Mouse (Mus musculus) erythroblast, embryonic 14.5 days (primary cell): ENCODE data around the gene Urb1. TPM values are rescaled to one million over a fixed set of nuclear protein-coding genes. Genes with fewer than 3 reads are reported as not detected.

ENCODE experiments used
- H3K27me3 ChIP-seq: 2 replicates; pipeline ENCODE4 v1.6.1; 2012; ENCODE audit warnings: inconsistent platforms; ENCODE audit not compliant: control insufficient read depth
- H3K36me3 ChIP-seq: 2 replicates; pipeline ENCODE4 v1.6.1; 2012; ENCODE audit warnings: mild to moderate bottlenecking, inconsistent platforms; ENCODE audit not compliant: control insufficient read depth
- H3K4me1 ChIP-seq: 2 replicates; pipeline ENCODE4 v1.6.1; 2012; ENCODE audit warnings: inconsistent platforms; ENCODE audit not compliant: control insufficient read depth
- H3K4me3 ChIP-seq: replicated peaks from 2 replicates; pipeline ENCODE3; 2012; ENCODE audit warnings: moderate library complexity, mild to moderate bottlenecking, inconsistent platforms
- H3K9me3 ChIP-seq: 2 replicates; pipeline ENCODE4 v1.6.1; 2012; ENCODE audit warnings: low read length, inconsistent platforms, mixed read lengths; ENCODE audit not compliant: control insufficient read depth
- GATA1 ChIP-seq: IDR thresholded peaks from 2 replicates; pipeline ENCODE4 v1.6.1; 2012; ENCODE audit warnings: low read length, inconsistent platforms, mixed read lengths
- TAL1 ChIP-seq: IDR thresholded peaks from 3 replicates; pipeline ENCODE4 v1.6.1; 2012; ENCODE audit warnings: low read length, inconsistent platforms, mixed read lengths
- polyA plus RNA-seq: library from polyadenylated mRNA; stranded (reverse); fragments of >175 nt; gene quantifications from 2 replicates; pipeline ENCODE4 v1.2.3, GENCODE M21; 2012

The Urb1 gene
- polyA plus RNA-seq, 1 experiment = 0.12 TPM

DNA sequence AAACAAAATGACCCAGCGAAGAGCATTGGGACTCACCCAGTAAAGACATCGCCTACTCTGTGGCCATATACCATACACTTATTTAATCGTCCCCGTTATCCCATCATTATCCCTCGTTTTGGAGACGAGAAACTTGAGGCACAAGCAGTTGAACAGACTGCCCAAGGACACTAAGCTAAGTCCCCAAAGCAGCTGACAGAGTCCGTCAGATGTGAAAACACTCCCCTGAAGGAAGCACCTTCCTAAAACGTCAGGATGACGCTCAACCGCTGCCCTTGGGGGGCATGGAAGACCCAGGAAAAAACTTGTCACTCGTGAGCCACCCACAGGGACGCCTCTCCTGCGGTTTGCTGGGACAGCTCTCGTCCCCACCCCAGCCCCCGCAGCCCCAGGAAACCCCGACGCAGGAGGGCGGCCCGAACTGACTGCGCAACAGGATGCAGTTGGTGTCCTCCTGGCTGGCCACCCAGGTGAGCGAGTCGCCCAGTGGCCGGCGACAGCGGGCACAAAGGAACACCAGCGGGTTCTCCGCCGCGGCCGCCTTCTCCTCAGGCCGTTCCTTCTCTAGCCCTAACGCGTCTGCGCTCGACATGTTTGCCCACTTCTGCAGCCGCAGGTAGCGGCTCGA lies 83.5 kb downstream of the Urb1 start:
- TF ChIP-seq TAL1 = no peak
- Histone ChIP-seq H3K27me3 (no peaks in the 10 kb centered on the region; the same call in none of the 2 replicates), H3K36me3 (peaks cover 40% of the 10 kb centered on the region), H3K4me1 (peaks cover 48% of the 10 kb centered on the region), H3K4me3 (peak overlapping the region; percentile 93), H3K9me3 (peaks cover 8% of the 10 kb centered on the region)

DNA sequence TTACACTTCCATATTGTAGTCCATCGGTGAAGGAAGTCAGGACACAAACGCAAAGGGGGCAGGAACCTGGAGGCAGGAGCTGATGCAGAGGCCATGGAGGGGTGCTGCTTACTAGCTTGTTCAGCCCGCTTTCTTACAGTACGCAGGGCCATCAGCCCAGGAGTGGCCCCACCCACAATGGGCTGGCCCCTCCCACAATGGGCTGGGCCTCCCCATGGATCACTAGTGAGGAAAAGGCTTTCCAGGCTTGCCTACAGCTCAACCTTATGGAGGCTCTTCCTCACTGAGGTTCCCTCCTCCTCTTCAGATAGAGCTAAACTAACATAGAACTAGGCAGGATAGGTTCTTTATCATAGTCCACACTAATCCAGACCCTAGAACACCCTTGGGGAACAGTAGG lies 86.2 kb downstream of the Urb1 start:
- no peaks in the 10 kb centered on the region for H3K27me3 ChIP-seq
- peaks cover 46% of the 10 kb centered on the region for H3K4me1 ChIP-seq
- H3K9me3 ChIP-seq = no peaks in the 10 kb centered on the region
- peaks cover 65% of the 10 kb centered on the region for H3K36me3 ChIP-seq
- H3K4me3 ChIP-seq = no peak overlapping the region
- TF ChIP-seq GATA1 = no peak
- no peak for TF ChIP-seq TAL1

DNA sequence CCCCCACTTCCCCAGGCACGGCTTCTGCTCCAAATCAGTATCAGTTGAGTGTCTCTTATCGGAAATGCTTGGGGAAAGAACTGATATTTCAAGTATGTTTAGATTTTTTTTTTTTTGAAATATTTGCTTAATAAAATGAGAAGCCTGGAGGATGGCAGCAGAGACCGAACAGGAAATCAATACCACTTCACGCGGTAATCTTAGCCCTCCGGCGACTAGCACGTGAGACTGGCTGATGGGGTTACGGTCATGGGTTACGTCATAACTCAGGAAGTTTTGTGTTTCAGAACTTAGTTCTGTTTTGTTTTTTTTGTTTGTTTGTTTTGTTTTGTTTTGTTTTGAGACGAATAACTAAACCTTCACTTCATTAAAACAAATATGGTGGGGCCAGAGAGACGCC lies 99.9 kb downstream of the Urb1 start:
- Histone ChIP-seq H3K4me3 (no peak overlapping the region), H3K4me1 (no peaks in the 10 kb centered on the region), H3K9me3 (peaks cover 1% of the 10 kb centered on the region), H3K27me3 (peaks cover 27% of the 10 kb centered on the region), H3K36me3 (no peaks in the 10 kb centered on the region)
- no peak for TF ChIP-seq TAL1
- no peak for TF ChIP-seq GATA1

DNA sequence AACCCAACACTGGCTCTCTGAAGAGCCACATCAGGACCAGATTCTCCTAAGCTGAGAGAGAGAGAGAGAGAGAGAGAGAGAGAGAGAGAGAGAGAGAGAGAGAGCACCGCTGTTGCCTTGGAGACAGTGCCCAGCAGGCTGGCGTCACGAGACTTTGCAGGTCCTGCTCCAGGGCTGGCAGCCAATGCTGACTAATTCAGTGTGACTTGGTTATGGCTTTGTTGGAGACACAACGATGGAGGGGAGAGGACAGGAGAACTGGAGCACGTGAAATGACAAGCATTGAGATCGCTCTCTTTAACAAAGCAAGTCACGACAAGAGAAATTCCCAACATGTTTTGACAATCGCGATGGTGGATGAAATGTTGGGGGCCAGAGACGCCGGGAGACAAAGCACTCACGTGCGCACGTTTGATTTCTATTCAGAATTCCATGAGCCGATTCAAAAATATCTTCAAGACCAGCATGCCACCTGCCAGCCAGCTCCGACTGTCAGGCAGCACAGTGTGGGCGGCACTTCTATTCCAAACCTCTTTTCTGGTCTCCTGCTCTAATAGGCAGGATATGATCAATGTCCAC lies 100.4 kb downstream of the Urb1 start:
- Histone ChIP-seq H3K27me3 (peaks cover 27% of the 10 kb centered on the region), H3K4me3 (no peak overlapping the region), H3K4me1 (no peaks in the 10 kb centered on the region), H3K36me3 (no peaks in the 10 kb centered on the region), H3K9me3 (no peaks in the 10 kb centered on the region; the same call in 1 of the 2 replicates)
- TF ChIP-seq TAL1 = no peak
- TF ChIP-seq GATA1 = no peak

DNA sequence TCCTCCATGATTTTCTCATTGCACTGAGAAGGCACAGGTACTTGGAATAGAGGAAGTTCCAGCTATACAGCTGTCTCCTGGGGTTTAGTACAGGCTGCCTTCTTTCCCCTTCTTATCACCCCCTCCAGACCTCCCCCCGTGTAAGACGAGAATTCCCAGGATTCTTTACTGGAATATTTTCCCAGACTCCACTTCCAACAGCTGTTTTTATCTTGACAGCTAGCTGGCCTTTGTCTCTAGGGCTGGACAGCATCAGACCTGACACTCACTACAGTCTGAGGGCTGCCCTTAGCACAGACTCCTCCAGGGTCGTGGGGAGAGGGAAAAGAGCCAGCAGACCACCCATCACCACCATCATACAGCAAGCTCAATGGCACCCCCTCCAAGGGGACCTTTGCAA lies 103.9 kb downstream of the Urb1 start:
- Histone ChIP-seq H3K27me3 (peaks cover 5% of the 10 kb centered on the region), H3K4me3 (no peak overlapping the region), H3K9me3 (peaks cover 6% of the 10 kb centered on the region), H3K4me1 (no peaks in the 10 kb centered on the region), H3K36me3 (no peaks in the 10 kb centered on the region)
- TF ChIP-seq TAL1 = no peak
- TF ChIP-seq GATA1 = no peak

DNA sequence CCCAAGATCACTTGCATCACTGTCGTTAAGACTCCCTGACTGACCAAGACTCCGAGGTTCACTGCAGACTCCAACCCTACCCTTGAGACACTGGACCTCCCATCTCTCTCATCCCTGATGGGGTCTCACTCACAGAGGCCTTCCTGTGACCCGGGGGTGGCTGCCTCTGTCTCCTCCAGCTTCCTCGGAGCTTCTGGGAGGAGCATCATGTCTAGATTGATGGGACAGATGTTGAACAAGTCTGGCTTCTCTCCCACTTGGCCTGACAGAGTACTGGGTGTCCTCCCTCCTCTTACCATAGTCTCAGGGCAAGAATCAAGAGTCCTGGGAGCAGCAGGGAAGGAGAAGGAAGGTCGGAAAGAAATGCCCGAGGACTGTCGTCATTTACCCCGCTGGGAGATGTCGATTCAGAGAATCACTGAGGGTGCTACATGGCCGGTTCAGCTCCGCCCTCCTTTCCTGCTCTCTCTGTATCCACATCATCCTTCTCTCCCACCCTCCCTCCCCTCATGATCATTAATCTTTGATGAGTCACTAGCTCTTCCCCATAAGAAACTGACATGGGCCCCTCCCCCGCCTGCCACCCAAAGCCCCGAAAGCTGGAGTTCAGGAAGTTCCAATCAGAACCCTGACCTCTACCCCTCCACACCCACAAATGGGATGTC lies 105.9 kb downstream of the Urb1 start:
- Histone ChIP-seq H3K4me1 (no peaks in the 10 kb centered on the region), H3K36me3 (no peaks in the 10 kb centered on the region), H3K27me3 (no peaks in the 10 kb centered on the region; the same call in 1 of the 2 replicates), H3K4me3 (no peak overlapping the region), H3K9me3 (peaks cover 6% of the 10 kb centered on the region)
- TF ChIP-seq TAL1 (no peak), GATA1 (no peak)

DNA sequence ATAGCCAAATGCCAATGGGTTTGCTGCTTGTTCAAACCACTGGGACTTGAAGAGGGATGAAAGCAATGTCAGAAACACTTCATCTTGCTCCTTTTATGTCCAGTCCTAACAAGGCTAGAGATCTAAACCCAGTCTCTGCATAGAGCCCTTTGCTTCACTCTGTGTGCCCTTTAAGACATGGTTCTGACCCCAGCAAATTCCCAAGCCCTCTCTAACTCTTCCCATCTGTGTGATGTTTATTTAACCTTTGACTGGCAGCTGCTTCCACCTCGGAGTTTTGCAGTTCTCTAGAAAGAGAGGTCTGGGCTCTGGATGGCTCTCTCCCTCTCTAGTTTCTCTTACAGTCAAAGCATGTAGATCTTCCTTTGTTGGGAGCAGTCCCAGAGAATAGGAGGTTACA lies 106.6 kb downstream of the Urb1 start:
- no peaks in the 10 kb centered on the region for H3K36me3 ChIP-seq
- H3K4me1 ChIP-seq = no peaks in the 10 kb centered on the region
- H3K9me3 ChIP-seq = peaks cover 6% of the 10 kb centered on the region
- no peaks in the 10 kb centered on the region; the same call in 1 of the 2 replicates for H3K27me3 ChIP-seq
- TF ChIP-seq GATA1 (no peak), TAL1 (no peak)
- no peak overlapping the region for H3K4me3 ChIP-seq

DNA sequence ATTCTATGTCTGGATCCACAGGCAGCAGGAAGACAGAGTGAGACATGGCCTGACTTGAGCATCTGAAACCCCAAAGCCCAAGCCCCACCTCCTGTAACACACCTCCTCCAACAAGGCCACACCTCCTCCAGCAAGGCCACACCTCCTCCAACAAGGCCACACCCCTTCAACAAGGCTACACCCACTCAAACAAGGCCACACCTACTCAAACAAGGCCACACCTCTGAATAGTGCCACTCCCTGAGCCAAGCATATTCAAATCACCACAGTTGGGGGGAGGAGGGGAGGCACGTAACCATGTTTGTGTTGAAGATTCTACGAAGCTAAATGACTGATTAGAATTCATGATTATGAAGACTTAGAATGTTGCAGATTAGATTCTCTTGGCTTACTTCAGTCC lies 108.7 kb downstream of the Urb1 start:
- peaks cover 6% of the 10 kb centered on the region for H3K9me3 ChIP-seq
- TF ChIP-seq GATA1 = no peak
- TF ChIP-seq TAL1 = no peak

More for the DNA sequence above, 108.7 kb downstream of the Urb1 start:
- Histone ChIP-seq H3K4me1 (no peaks in the 10 kb centered on the region), H3K36me3 (no peaks in the 10 kb centered on the region), H3K27me3 (no peaks in the 10 kb centered on the region), H3K4me3 (no peak overlapping the region)

Other genes with a start within 250 kb of the Urb1 start
- 1.5 and 1.6 TPM in 2 replicates for gene Mis18a, start 83.0 kb downstream of the Urb1 start, polyA plus RNA-seq
- gene Mrap, start 72.2 kb downstream of the Urb1 start, polyA plus RNA-seq = 11.4 and 11.5 TPM in 2 replicates
- 0.30 and 0.55 TPM in 2 replicates for gene Eva1c, start 16.3 kb upstream of the Urb1 start, polyA plus RNA-seq
- 1.9 and 2.1 TPM in 2 replicates for gene Cfap298, start 124.7 kb upstream of the Urb1 start, polyA plus RNA-seq
- gene Synj1, start 200.9 kb upstream of the Urb1 start, polyA plus RNA-seq = 8.1 and 8.8 TPM in 2 replicates
- 1.5 and 2.1 TPM in 2 replicates for gene Paxbp1, start 234.1 kb upstream of the Urb1 start, polyA plus RNA-seq